Mouse (Mus musculus) C2C12 (cell line): ENCODE results near the gene Edem3.
A peak's percentile ranks its signal among the peaks of the same experiment; 100 is the strongest.

Experiments
- CTCF ChIP-seq: IDR thresholded peaks from one replicate; pipeline ENCODE4 v1.5.1; 2011; ENCODE audit not compliant: control insufficient read depth, insufficient read depth, insufficient read length
- FOSL1 ChIP-seq: IDR thresholded peaks from one replicate; pipeline ENCODE4 v1.8.0; 2011; ENCODE audit warnings: mild to moderate bottlenecking, low read length; ENCODE audit not compliant: poor library complexity, insufficient read depth, severe bottlenecking
- MAX ChIP-seq: IDR thresholded peaks from one replicate; pipeline ENCODE4 v1.6.1; 2011; ENCODE audit warnings: mild to moderate bottlenecking, control low read depth

- TF ChIP-seq MAX (no peak), FOSL1 (no peak), CTCF (peak; percentile 65)
These were observed 49.3 kb upstream of the Edem3 start for GRCm38 (mm10) chr1:151705723-151706396.
